Mouse (Mus musculus) thymus, postnatal 14 days (tissue): ENCODE data around the gene Ypel1.

Experiments used
- DNase-seq: peaks from one replicate; pipeline ENCODE4 v3.0.0; 2021

The Ypel1 gene

DNA sequence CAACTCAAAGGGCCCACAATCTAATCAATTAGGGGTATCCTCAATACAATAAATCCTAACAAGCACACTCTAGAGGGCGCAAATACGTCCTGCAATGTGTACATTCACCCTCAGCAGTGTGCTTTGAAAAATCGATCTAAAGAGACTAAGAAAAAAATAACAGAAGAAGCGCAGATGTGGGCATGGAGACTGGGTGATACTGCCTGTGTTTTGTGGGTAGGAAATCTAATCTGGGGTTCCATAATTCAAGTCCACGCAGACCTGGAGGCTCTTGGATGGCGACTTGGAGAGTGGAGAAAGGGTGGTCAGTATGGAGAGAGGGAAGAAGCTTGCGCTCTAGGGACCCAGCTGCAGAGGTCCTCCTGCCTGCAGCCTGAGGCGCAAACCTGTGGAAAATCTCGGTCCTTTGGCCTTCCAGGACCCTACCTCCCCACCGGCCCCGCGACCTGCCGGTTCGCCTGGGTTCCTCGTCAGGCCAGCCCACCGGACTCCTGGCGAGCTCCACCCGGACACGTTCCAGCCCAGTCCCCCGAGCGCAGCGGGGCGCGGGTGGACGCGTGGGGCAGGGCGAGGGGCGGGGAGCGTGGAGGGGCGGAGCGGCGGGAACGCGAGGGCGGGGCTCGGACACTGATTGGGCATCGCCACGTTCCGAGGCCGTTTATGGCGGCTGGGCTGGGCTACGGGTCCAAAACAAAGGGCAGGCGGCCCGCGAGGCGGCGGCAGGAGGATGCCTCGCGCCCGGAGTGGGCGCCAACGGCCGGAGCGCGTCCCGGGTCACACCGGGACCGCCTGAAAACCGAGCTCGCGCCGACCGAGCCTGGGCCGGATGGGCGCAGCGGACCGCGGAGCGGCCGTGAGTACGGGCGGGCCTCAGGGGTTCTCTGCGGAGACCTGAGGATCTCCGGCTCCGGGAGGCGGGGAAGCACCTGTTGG is at the start of gene Ypel1:
Gene Ypel1 (plus strand): TSS at position 186 of the 933 bp plus-strand sequence.
- DNase-seq = peak; percentile 81

- DNase-seq = no peak
Measured at GRCm38 (mm10) chr16:17024469-17025148, 44.9 kb upstream of the Ypel1 start.

GRCm38 (mm10) chr16:17029971-17030695 is 39.4 kb upstream of the Ypel1 start:
- DNase-seq = no peak

DNA sequence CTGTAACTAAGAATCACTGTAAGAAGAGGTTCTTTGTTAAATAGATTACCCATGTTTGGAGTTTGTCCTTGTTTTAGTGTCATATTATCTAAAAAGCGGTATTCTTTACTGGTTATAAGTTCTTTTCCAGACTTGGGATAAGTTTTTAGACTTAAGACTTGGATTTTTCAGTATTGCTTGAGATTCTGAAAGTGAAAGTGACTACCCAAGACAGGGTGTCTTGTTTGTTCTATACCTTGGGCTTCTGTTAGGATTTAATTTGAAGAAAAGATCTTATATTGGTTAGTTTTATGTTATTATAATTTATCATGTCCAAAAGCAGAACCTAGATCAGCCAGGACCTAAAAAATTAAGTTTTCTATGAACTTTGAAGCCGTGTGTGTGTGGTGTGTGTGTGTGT is 35.7 kb upstream of the Ypel1 start:
- DNase-seq = no peak

GRCm38 (mm10) chr16:17040716-17041115 is 28.8 kb upstream of the Ypel1 start:
- DNase-seq = no peak

- no peak for DNase-seq
Measured at GRCm38 (mm10) chr16:17041417-17041816, 28.1 kb upstream of the Ypel1 start.

GRCm38 (mm10) chr16:17044320-17044719 is 25.2 kb upstream of the Ypel1 start:
- DNase-seq = no peak

- DNase-seq = no peak
Measured at GRCm38 (mm10) chr16:17045287-17045686, 24.2 kb upstream of the Ypel1 start.

GRCm38 (mm10) chr16:17049886-17050285 is 19.6 kb upstream of the Ypel1 start:
- no peak for DNase-seq

- DNase-seq = no peak
Measured at GRCm38 (mm10) chr16:17052087-17052486, 17.4 kb upstream of the Ypel1 start.

- DNase-seq = no peak
Measured at GRCm38 (mm10) chr16:17053903-17054302, 15.6 kb upstream of the Ypel1 start.

- no peak for DNase-seq
Measured at GRCm38 (mm10) chr16:17055584-17055983, 13.9 kb upstream of the Ypel1 start.

- DNase-seq = no peak
Measured at GRCm38 (mm10) chr16:17062338-17062737, 7.2 kb upstream of the Ypel1 start.

DNA sequence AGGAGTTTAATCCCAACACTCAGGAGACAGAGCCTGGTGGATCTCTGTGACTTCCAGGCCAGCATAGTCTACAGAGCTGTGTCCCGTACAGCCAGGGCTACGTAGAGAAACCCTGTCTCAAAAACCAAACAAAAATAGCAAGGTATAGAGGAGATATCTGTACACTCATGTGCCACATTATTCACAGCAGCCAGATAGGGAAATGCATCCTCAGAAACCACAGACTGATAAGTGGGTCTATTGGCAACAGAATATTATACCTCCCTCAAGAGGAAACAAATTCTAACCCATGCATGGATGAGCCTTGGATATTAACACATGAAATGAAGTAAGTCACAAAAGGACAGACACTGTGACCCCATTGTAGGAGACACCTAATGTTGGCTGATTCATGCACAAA is 1.9 kb upstream of the Ypel1 start:
- DNase-seq = no peak

GRCm38 (mm10) chr16:17070716-17071115 is 1.2 kb downstream of the Ypel1 start:
- no peak for DNase-seq

DNA sequence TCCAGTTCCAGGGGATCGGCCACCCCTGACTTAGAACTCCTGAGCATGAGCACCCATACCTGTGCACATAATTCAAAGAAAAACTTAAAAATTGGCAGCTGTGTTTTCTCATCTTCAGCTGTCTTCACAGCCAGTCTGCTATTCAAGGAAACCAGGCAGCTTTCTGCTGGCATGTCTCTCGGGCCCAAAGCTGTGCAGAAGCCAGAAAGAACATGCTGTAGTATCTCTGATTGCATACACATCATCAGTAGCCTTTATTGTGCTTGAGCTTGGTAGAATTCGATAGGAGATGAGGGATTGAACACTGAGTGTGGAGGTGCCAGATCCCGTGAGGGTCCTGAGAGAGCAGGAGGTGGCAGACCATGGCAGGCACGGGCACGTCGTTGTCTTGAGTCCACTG is 3.5 kb downstream of the Ypel1 start:
- DNase-seq = no peak

GRCm38 (mm10) chr16:17076301-17076700 is 6.8 kb downstream of the Ypel1 start:
- no peak for DNase-seq

DNA sequence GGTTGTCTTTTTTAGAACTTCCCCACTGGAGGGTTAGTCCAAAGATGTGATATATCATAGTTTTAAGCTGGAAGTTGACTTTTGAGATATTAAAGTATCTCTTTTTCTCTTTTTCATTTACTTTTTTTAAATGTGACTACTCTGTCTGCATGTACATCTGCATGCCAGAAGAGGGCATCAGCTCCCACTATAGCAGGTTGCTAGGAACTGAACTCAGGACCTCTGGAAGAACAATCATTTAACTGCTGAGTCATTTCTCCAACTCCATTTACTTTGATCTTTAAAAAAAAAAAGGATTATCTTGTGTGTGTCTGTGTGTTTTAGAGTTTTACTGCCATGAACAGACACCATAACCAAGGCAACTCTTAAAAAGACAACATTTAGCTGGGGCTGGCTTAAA is 7.4 kb downstream of the Ypel1 start:
- no peak for DNase-seq

GRCm38 (mm10) chr16:17078101-17078500 is 8.6 kb downstream of the Ypel1 start:
- DNase-seq = no peak

- DNase-seq = no peak
Measured at GRCm38 (mm10) chr16:17082121-17082792, 12.8 kb downstream of the Ypel1 start.

- DNase-seq = no peak
Measured at GRCm38 (mm10) chr16:17085636-17086035, 16.1 kb downstream of the Ypel1 start.

- no peak for DNase-seq
Measured at GRCm38 (mm10) chr16:17086241-17086640, 16.7 kb downstream of the Ypel1 start.

GRCm38 (mm10) chr16:17086669-17087193 is 17.2 kb downstream of the Ypel1 start:
- no peak for DNase-seq
